Mouse (Mus musculus): ENCODE data around the gene Myoz2. TPM values are rescaled to one million over a fixed set of nuclear protein-coding genes. Genes with fewer than 3 reads are reported as not detected.

Myoz2 gene
- total and polyA plus RNA-seq, 3 experiments, result not detected

DNA sequence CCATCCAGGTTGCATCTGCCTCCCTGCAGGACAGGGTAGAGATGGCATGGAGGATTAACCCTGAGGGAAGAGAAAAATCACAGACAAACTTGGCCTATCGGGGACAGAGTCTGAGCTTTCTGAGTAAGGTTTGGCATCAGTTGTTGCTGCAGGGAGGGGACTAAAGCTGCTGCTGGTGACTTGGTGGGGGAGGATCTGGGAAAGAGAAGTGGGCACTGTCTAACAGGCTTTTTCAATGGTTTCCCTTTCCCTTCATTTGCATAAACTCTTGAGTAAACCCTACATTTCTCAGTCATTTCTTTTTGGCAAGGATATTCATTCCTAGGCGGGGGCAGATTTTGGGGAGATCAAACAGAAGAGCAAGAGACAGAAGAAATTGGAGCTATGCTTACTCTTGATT, 27.1 kb upstream of the Myoz2 start:
- Histone ChIP-seq H3K9me3 (replicated peaks; ENCODE audit: low read length) (no peaks in the 10 kb centered on the region), H3K27ac (ENCODE audit: insufficient read depth, low read depth) (no peak overlapping the region), H3K36me3 (replicated peaks in 1 of 2; ENCODE audit: control insufficient read depth in 1 of 2, insufficient read depth in 1 of 2, low read length in 1 of 2) (no peaks in the 10 kb centered on the region), H3K4me1 (ENCODE audit: control insufficient read depth in 1 of 2, insufficient read depth in 2 of 2) (peaks cover 9 to 16% of the 10 kb centered on the region in 2 experiments), H3K79me2 (replicated peaks; ENCODE audit: control insufficient read depth, extremely low read depth, insufficient read depth, poor library complexity, severe bottlenecking) (no peaks in the 10 kb centered on the region), H3K27me3 (replicated peaks) (no peaks in the 10 kb centered on the region), H3K4me3 (replicated peaks in 1 of 3; ENCODE audit: low read depth in 2 of 3, low read length in 2 of 3, poor library complexity in 1 of 3) (no peak overlapping the region), H3K4me2 (ENCODE audit: insufficient read depth, low read depth, poor library complexity, severe bottlenecking) (peak overlapping the region; percentile 21), H3K9ac (ENCODE audit: insufficient read depth, low read depth) (0 out of 2 replicates have a peak overlapping the region, but pooled peaks have one; percentile 28)
- DNase-seq (ENCODE audit: extremely low read depth), result peak; percentile 65
- dilution Hi-C loops (cut with MboI; ENCODE audit: extremely low pct_ligation_motif_present, extremely low pct_unique_long_range_greater_than_20kb, low sequenced_read_pairs) (no loop called here), in situ Hi-C loops (cut with MboI; ENCODE audit: low pct_ligation_motif_present, low pct_unique_long_range_greater_than_20kb, low sequenced_read_pairs) (no loop called here)
- peak; percentile 36; the same call in 1 of the 2 replicates for TF ChIP-seq SIN3A (IDR thresholded peaks at IDR 0.05; ENCODE audit: low read length)
- TF ChIP-seq BHLHE40 (IDR thresholded peaks at IDR 0.05; ENCODE audit: low read depth, low read length), result 0 out of 2 replicates have a peak, but pooled peaks have one; percentile 31
- TF ChIP-seq EP300 (IDR thresholded peaks at IDR 0.05; ENCODE audit: low read length), result peak; percentile 82
- 0 out of 2 replicates have a peak, but pooled peaks have one; percentile 55 for TF ChIP-seq RCOR1 (conservative IDR thresholded peaks at IDR 0.05; ENCODE audit: low read depth, low read length)
- TF ChIP-seq IRF4 (IDR thresholded peaks at IDR 0.05; ENCODE audit: low read depth, low read length), result peak; percentile 89
- TF ChIP-seq ETS1 (conservative IDR thresholded peaks at IDR 0.05; ENCODE audit: low read depth, low read length), result 0 out of 2 replicates have a peak, but pooled peaks have one; percentile 22
- no peak for TF ChIP-seq ZNF384 (IDR thresholded peaks at IDR 0.05; ENCODE audit: low read depth, low read length)
- TF ChIP-seq NRF1 (IDR thresholded peaks at IDR 0.05; ENCODE audit: low read depth, low read length), result no peak
- TF ChIP-seq MAZ (IDR thresholded peaks at IDR 0.05; ENCODE audit: low read depth, low read length), result peak; percentile 43; the same call in 1 of the 2 replicates
- TF ChIP-seq ELF1 (IDR thresholded peaks at IDR 0.05; ENCODE audit: low read depth, low read length), result no peak
- 0 out of 2 replicates have a peak, but pooled peaks have one; percentile 23 for TF ChIP-seq CHD2 (IDR thresholded peaks at IDR 0.05; ENCODE audit: low read length)

DNA sequence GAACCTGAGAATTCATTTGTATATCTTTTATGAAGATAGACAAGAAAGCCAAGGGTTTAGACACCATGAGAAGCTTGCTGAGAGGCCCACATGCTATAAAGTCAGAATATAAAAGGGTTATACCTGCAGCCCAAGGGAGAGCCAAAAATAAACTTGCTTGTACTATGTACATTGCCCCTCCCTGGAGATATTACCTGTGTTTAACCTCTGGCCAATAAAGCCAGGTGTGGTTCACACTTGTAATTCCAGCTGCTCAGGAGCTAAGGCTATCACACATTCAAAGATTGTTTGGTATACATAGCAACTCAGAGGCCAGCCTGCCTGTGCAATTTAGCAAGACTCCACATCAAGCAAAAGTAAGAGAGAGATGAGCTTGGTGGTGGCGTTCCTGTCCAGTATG, 24.0 kb upstream of the Myoz2 start:
- Histone ChIP-seq H3K4me3 (replicated peaks in 1 of 3; ENCODE audit: low read depth in 2 of 3, low read length in 2 of 3, poor library complexity in 1 of 3) (no peak overlapping the region), H3K4me2 (ENCODE audit: insufficient read depth, low read depth, poor library complexity, severe bottlenecking) (no peak overlapping the region), H3K27me3 (replicated peaks) (no peaks in the 10 kb centered on the region), H3K27ac (ENCODE audit: insufficient read depth, low read depth) (no peak overlapping the region), H3K4me1 (ENCODE audit: control insufficient read depth in 1 of 2, insufficient read depth in 2 of 2) (peaks cover 15 to 22% of the 10 kb centered on the region in 2 experiments), H3K79me2 (replicated peaks; ENCODE audit: control insufficient read depth, extremely low read depth, insufficient read depth, poor library complexity, severe bottlenecking) (no peaks in the 10 kb centered on the region), H3K9me3 (replicated peaks; ENCODE audit: low read length) (no peaks in the 10 kb centered on the region), H3K9ac (ENCODE audit: insufficient read depth, low read depth) (no peak overlapping the region), H3K36me3 (replicated peaks in 1 of 2; ENCODE audit: control insufficient read depth in 1 of 2, insufficient read depth in 1 of 2, low read length in 1 of 2) (no peaks in the 10 kb centered on the region)
- dilution Hi-C loops (cut with MboI; ENCODE audit: extremely low pct_ligation_motif_present, extremely low pct_unique_long_range_greater_than_20kb, low sequenced_read_pairs) (no loop called here), in situ Hi-C loops (cut with MboI; ENCODE audit: low pct_ligation_motif_present, low pct_unique_long_range_greater_than_20kb, low sequenced_read_pairs) (no loop called here)
- TF ChIP-seq MAZ (IDR thresholded peaks at IDR 0.05; ENCODE audit: low read depth, low read length) (no peak), EP300 (IDR thresholded peaks at IDR 0.05; ENCODE audit: low read length) (no peak), BHLHE40 (IDR thresholded peaks at IDR 0.05; ENCODE audit: low read depth, low read length) (no peak), TCF12 (IDR thresholded peaks at IDR 0.05; ENCODE audit: low read depth, low read length) (no peak), RAD21 (IDR thresholded peaks at IDR 0.05; ENCODE audit: low read depth, low read length) (no peak), ELF1 (IDR thresholded peaks at IDR 0.05; ENCODE audit: low read depth, low read length) (no peak), UBTF (IDR thresholded peaks at IDR 0.05; ENCODE audit: low read depth, low read length) (no peak), JUN (IDR thresholded peaks at IDR 0.05; ENCODE audit: insufficient read depth, low read depth, low read length) (no peak), MAFK (IDR thresholded peaks at IDR 0.05; ENCODE audit: insufficient replicate concordance, low read length) (no peak), NELFE (IDR thresholded peaks at IDR 0.05; ENCODE audit: low read depth, low read length) (no peak), GABPA (IDR thresholded peaks at IDR 0.05; ENCODE audit: insufficient replicate concordance, low read depth, low read length) (no peak), CHD2 (IDR thresholded peaks at IDR 0.05; ENCODE audit: low read length) (no peak), NRF1 (IDR thresholded peaks at IDR 0.05; ENCODE audit: low read depth, low read length) (no peak)
- DNase-seq (ENCODE audit: extremely low read depth), result no peak

All from CH12.LX (cell line).